Mouse (Mus musculus): ENCODE measurements around the gene Arhgef1. TPM values are rescaled to one million over a fixed set of nuclear protein-coding genes. Genes with fewer than 3 reads are reported as not detected.

Arhgef1 gene
- polyA plus RNA-seq, 1 experiment from 2014 or later = 87.5 TPM

GRCm38 (mm10) chr7:24882416-24883199, 20.1 kb upstream of the Arhgef1 start:
- Histone ChIP-seq H3K27ac (no peak overlapping the region), H3K27me3 (ENCODE audit: insufficient read depth, poor library complexity, severe bottlenecking) (no peaks in the 10 kb centered on the region), H3K4me3 (no peak overlapping the region), H3K9me3 (no peaks in the 10 kb centered on the region), H3K4me1 (peaks cover 18% of the 10 kb centered on the region), H3K36me3 (peaks cover 23% of the 10 kb centered on the region)
- WGBS = 83% methylated on average over 9 of the region's 9 CpGs
- no peak for DNase-seq (ENCODE audit: low spot score)

DNA sequence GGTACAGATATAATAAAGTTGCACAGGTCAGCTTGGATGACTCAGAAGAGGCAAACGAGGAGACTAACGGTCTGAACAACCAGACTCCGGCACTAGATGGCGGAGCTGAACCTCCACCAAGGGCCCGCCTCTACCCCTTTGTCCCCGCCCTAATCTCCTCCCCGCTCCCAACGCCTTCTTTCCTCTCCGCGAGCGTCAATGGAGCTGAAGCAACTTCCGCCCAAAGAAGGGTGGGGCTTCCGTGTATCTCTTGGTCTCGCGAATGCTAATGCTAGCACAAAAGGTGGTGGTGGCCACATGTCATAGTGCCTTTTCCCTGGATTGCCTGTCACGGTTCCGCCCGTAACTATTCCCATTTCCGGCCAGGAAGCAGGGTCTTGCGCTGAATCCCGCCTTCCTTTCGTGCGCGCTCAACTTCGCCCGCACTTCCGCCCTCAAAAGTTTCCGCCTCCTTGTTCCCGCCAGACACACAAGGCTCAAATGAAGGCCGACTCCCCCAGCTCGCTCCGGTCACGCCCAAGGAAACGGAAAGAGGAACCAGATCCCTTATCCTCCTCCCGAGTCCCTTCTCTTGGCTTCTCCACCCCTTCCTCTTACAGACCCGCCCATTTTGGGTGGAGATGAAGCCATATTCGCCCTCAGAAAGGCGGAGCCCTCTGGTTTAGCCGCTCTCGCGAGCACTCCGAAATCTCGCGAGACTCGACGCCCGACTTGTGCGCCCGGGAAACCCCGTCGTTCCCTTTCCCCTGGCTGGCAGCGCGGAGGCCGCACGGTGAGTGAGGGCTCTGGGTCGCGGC, 18.6 kb upstream of the Arhgef1 start, which contains the start of gene Rps19:
Gene Rps19, plus strand, starts transcription at position 476 of the 797 bp plus-strand sequence.
- Histone ChIP-seq H3K4me1 (peaks cover 18% of the 10 kb centered on the region), H3K4me3 (peak within 1 kb of the TSS; percentile 91), H3K27ac (peak within 1 kb of the TSS; percentile 99), H3K36me3 (peaks cover 38% of the 10 kb centered on the region), H3K27me3 (ENCODE audit: insufficient read depth, poor library complexity, severe bottlenecking) (no peaks in the 10 kb centered on the region), H3K9me3 (no peaks in the 10 kb centered on the region)
- peak; percentile 99 for DNase-seq (ENCODE audit: low spot score)
- WGBS = under 1% methylated on average over 57 of the region's 57 CpGs

DNA sequence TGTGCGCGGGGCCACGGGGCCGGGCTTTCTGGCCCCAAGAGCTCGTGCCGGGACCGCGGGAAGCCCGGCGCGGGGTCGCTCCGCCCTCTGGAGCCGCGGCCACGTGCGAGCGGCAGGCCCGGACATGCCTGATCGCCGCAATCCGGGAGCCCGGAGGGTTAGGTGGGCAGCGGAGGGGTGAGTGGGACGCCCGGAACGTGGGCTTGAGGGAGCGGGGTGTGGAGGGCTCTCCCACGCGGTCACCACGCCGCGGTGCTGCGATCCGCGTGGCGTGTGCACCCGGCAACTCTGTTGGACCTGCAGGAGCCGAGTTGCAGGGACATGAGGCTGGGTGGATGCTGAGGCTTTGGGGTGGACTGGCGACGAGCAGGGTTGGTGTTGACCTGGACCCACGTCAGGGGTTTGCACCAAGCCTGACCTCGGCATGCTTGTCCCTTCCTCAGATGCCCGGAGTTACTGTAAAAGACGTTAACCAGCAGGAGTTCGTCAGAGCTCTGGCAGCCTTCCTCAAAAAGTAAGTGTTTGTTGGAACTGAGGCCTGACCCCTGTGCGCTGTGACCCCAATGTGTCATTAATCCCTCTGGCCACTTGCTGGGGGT, 17.9 kb upstream of the Arhgef1 start:
- H3K9me3 ChIP-seq = no peaks in the 10 kb centered on the region
- H3K27ac ChIP-seq = peak overlapping the region; percentile 99
- H3K36me3 ChIP-seq = peaks cover 45% of the 10 kb centered on the region
- no peak for DNase-seq (ENCODE audit: low spot score)
- WGBS = under 1% methylated on average over 47 of the region's 47 CpGs
- H3K4me3 ChIP-seq = peak overlapping the region; percentile 91
- no peaks in the 10 kb centered on the region for H3K27me3 ChIP-seq (ENCODE audit: insufficient read depth, poor library complexity, severe bottlenecking)
- H3K4me1 ChIP-seq = peaks cover 18% of the 10 kb centered on the region

DNA sequence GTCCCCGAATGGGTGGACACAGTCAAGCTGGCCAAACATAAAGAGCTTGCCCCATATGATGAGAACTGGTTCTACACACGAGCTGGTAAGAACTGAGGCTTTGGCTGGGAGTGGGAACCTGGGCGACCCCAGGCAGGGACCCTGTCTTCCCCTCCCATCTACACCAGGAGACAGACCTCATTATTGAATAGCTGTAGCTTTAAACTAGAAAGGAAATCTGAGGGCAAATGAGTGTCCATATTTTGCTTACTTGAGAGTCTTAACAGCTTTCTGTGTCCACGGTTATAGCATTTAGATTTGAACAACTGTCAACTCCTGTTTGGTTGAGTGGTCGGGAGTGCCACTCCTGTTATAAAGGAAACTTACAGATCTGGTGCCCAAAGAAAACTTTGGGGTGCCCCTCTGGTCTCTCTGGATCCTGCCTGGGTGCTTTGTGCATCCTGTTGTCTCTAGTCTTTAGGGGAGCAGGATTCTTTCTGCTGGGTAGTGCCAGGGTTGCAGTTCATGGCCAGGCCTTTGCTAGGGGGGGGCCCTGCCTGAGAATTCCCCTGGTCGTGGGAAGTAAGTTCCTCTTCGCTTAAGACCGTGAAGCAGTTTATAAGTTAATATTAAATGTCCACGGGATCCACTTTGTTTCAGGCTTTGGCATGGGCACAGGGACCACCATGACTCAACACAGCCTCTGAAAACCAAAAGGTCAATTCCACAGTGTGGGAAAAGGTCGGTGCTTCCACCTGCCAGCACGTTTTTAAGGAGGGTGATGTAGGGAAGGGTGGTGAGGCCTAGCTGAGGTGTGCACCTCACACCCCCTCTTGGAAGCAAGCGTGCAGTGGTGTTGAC, 17.0 kb upstream of the Arhgef1 start:
- 44% methylated on average over 12 of the region's 12 CpGs for WGBS
- Histone ChIP-seq H3K27me3 (ENCODE audit: insufficient read depth, poor library complexity, severe bottlenecking) (no peaks in the 10 kb centered on the region), H3K27ac (peak overlapping the region; percentile 99), H3K9me3 (no peaks in the 10 kb centered on the region), H3K4me1 (peaks cover 22% of the 10 kb centered on the region), H3K36me3 (peaks cover 54% of the 10 kb centered on the region), H3K4me3 (peak overlapping the region; percentile 91)
- no peak for DNase-seq (ENCODE audit: low spot score)

DNA sequence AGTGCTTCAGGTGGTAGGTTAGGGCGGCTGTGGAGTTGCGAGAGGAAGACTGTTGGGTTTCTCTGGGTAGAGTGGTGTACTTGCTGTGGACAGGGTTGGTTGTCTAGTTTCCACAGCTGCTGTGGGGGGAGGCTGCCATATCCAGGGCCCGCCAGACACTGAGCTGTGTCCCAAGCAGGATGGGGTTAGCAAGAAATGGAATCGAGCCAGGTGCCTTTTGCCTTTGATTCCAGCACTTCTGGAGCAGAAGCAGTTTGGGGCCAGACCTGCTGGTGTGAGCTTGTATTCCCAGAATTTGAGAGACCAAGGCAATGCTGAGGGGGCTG, 16.4 kb upstream of the Arhgef1 start:
- no peaks in the 10 kb centered on the region for H3K27me3 ChIP-seq (ENCODE audit: insufficient read depth, poor library complexity, severe bottlenecking)
- H3K4me1 ChIP-seq = peaks cover 22% of the 10 kb centered on the region
- H3K27ac ChIP-seq = peak overlapping the region; percentile 99
- H3K9me3 ChIP-seq = no peaks in the 10 kb centered on the region
- no peak for DNase-seq (ENCODE audit: low spot score)
- peak overlapping the region; percentile 91 for H3K4me3 ChIP-seq
- WGBS = 68% methylated on average over 4 of the region's 4 CpGs
- peaks cover 57% of the 10 kb centered on the region for H3K36me3 ChIP-seq

- Histone ChIP-seq H3K27ac (no peak overlapping the region), H3K4me3 (0 out of 2 replicates have a peak overlapping the region, but pooled peaks have one; percentile 91), H3K4me1 (peaks cover 22% of the 10 kb centered on the region), H3K36me3 (peaks cover 57% of the 10 kb centered on the region), H3K27me3 (ENCODE audit: insufficient read depth, poor library complexity, severe bottlenecking) (no peaks in the 10 kb centered on the region), H3K9me3 (no peaks in the 10 kb centered on the region)
- 82% methylated on average over 4 of the region's 4 CpGs for WGBS
- no peak for DNase-seq (ENCODE audit: low spot score)
Measured at GRCm38 (mm10) chr7:24887096-24887495, 15.6 kb upstream of the Arhgef1 start.

GRCm38 (mm10) chr7:24889431-24890220, 13.1 kb upstream of the Arhgef1 start:
- WGBS = 84% methylated on average over 6 of the region's 6 CpGs
- DNase-seq (ENCODE audit: low spot score) = no peak
- no peak overlapping the region for H3K4me3 ChIP-seq
- H3K27ac ChIP-seq = no peak overlapping the region
- H3K9me3 ChIP-seq = no peaks in the 10 kb centered on the region
- H3K4me1 ChIP-seq = peaks cover 22% of the 10 kb centered on the region
- H3K36me3 ChIP-seq = peaks cover 57% of the 10 kb centered on the region
- H3K27me3 ChIP-seq (ENCODE audit: insufficient read depth, poor library complexity, severe bottlenecking) = no peaks in the 10 kb centered on the region

DNA sequence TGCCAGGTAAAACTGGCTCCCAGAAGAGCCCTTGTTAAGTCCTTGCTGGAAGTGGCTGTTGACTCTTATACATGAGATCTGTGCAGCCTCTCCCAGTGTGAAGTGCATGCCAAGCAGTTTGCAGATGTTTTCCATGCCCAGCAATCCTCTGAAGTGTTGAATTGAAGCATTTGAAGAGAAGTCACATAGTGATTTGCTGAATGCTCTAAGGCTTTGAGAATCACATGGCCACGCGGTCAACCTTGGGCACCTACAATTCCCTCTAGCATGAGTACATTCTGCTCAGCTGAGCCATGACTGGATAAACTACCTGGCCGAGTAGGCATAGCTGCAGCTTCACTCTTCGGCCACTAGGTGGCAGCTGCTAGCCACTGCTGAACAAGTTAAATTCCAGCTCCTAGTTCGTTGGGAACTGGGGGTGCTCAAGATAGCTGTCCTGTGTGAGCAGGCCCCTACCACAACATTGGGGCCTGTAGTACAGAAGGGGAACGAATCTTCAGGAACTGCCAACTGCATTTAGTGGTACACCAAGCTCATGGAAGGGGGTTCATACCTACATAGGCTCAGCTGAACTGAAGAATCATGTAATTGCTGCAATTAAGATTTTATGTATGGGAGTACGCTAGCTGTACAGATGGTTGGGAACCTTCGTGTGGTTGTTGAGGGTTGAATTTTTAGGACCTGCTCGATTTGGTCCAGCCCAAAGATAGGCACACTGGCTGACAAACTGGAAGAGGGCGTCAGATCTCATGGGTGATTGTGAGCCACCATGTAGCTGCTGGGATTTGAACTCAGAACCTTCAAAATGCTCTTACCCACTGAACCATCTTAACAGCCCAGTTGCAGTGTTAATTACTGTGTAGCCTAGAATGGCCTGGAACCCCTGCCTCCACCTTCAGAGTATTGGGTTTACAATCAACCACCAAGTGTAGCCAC, 12.2 kb upstream of the Arhgef1 start:
- Histone ChIP-seq H3K27ac (no peak overlapping the region), H3K36me3 (peaks cover 54% of the 10 kb centered on the region), H3K4me1 (peaks cover 19% of the 10 kb centered on the region), H3K9me3 (no peaks in the 10 kb centered on the region), H3K27me3 (ENCODE audit: insufficient read depth, poor library complexity, severe bottlenecking) (no peaks in the 10 kb centered on the region), H3K4me3 (no peak overlapping the region)
- peak; percentile 86 for DNase-seq (ENCODE audit: low spot score)
- WGBS = 29% methylated on average over 10 of the region's 10 CpGs

DNA sequence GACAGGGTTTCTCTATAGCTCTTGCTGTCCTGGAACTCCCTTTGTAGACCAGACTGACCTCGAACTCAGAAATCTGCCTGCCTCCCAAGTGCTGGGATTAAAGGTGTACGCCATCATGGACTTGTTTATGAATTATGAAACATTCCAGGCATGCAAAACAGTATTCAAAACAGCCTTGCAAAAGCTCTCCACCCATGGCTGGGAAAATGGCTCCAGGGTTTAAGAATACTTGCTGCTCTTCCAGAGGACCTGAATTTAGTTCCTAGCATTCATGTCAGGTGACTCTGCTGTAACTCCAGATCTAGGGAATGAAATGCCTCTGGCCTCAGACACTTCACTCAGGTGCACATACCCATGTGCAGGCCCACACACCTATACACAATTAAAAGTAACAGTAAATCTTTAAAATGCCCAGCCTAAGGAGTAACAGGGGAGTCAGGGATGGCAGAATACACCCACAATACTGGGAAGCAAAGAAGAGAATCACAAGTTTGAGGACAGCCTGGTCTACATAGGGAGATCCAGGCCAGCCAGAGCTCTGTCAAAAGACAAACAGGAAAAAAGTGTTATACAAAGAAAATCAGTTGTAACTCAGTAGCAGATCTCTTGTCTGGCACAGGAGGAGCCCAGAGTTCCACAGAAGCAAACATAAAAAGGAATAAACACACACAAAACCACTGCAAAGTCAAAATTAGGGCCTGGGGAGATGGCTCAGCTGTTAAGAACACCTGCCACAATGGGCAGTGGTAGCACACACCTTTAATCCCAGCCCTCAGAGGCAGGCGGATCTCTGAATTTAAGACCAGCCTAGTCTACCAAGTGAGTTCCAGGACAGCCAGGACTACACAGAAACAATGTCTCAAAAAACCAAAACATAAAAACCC, 11.2 kb upstream of the Arhgef1 start:
- 66% methylated on average over 3 of the region's 3 CpGs for WGBS
- peaks cover 44% of the 10 kb centered on the region for H3K36me3 ChIP-seq

DNA sequence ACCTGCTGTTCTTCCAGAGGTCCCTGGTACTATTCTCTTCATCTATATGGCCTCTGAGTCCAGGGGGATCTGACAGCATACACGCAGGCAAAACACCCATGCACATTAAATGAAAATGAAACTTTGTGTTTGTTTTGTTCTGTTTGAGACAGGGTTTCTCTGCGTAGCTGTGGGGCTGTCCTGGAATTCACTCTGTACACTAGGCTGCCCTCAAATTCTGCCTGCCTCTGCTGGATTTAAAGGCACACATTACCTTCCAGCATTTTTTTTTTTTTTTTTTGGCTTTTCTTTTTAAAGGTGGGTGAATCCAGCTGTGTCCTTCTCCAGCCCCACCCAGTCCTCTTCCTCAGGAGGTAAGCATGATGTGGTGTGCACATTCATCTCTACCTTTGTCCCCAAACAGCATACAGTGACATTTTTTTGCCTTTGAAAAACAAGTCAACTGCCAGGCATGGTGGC, 10.6 kb upstream of the Arhgef1 start:
- H3K4me3 ChIP-seq = no peak overlapping the region
- H3K27me3 ChIP-seq (ENCODE audit: insufficient read depth, poor library complexity, severe bottlenecking) = no peaks in the 10 kb centered on the region
- no peak overlapping the region for H3K27ac ChIP-seq
- no peak for DNase-seq (ENCODE audit: low spot score)
- 73% methylated on average over 2 of the region's 2 CpGs for WGBS
- H3K36me3 ChIP-seq = peaks cover 38% of the 10 kb centered on the region
- no peaks in the 10 kb centered on the region for H3K9me3 ChIP-seq
- peaks cover 4% of the 10 kb centered on the region; the same call in 1 of the 2 replicates for H3K4me1 ChIP-seq

More for the DNA sequence above, 11.2 kb upstream of the Arhgef1 start:
- Histone ChIP-seq H3K4me3 (no peak overlapping the region), H3K27ac (no peak overlapping the region), H3K9me3 (no peaks in the 10 kb centered on the region), H3K27me3 (ENCODE audit: insufficient read depth, poor library complexity, severe bottlenecking) (no peaks in the 10 kb centered on the region), H3K4me1 (peaks cover 10% of the 10 kb centered on the region)
- no peak for DNase-seq (ENCODE audit: low spot score)

All from heart, embryonic 10.5 days (tissue).